Mouse (Mus musculus) heart, adult 18-20 months (tissue): ENCODE results near the gene 0610030E20Rik. TPM values are rescaled to one million over a fixed set of nuclear protein-coding genes. Genes with fewer than 3 reads are reported as not detected.

ENCODE experiments used
- DNase-seq, 2 experiments: peaks; one replicate each; pipeline ENCODE4 v3.0.0; 2021 to 2022; ENCODE audit warnings: mixed read lengths in 1 of 2
- total RNA-seq, 2 experiments: library from RNA; stranded (reverse); gene quantifications; 2 replicates each; pipeline ENCODE4 v1.2.3; 2021

Gene 0610030E20Rik
- total RNA-seq, 2 experiments from 2014 or later: 8.4 to 8.5 TPM

DNA sequence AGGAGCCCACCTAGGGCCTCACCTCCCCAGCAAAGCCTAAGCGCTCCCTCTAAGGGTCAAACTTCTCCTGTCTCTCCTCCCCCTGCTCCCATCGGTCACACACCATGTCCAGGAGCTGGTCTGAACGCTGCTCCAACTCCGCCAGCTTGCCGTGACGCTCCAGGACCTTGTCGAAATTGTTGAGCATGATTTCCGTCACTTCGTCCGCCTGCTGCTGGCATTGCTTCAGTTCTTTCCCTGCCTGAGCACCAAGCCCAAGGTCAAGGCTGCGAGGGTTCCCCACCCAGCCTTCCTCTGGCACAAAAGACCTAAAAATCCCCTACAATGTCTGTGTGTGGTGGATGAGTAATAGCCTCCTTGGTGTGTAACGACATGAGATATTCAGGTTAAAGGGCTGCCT, 23.0 kb downstream of the 0610030E20Rik start:
- DNase-seq: peak in 1 of 2 experiments; percentile 38

GRCm38 (mm10) chr6:72371147-72371546, 24.0 kb downstream of the 0610030E20Rik start:
- peak; percentile 59 to 66 for DNase-seq

DNA sequence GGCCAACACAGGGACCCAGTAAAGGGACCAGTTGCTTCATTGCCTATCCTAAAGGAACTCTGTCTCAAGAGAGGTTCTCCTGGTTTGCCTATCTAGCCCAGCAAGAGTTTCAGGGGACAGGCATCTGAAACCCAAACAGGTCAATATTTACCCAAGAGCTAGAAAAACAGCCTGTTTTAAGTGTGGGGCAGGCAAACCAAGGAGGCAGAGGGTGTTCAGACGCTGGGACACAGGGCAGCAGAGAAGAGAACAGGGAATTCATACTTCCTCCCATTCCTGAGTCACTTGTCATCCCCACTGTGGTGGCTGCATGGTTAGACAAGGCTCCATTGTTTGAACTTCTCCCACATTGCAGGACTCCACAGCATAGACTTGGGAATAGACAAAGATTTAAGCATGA, 24.5 kb downstream of the 0610030E20Rik start:
- no peak for DNase-seq

GRCm38 (mm10) chr6:72373184-72373583, 26.1 kb downstream of the 0610030E20Rik start:
- DNase-seq: no peak

GRCm38 (mm10) chr6:72374206-72374605, 27.1 kb downstream of the 0610030E20Rik start:
- DNase-seq: no peak

- DNase-seq: no peak
These were observed 27.9 kb downstream of the 0610030E20Rik start for GRCm38 (mm10) chr6:72374820-72375563.

DNA sequence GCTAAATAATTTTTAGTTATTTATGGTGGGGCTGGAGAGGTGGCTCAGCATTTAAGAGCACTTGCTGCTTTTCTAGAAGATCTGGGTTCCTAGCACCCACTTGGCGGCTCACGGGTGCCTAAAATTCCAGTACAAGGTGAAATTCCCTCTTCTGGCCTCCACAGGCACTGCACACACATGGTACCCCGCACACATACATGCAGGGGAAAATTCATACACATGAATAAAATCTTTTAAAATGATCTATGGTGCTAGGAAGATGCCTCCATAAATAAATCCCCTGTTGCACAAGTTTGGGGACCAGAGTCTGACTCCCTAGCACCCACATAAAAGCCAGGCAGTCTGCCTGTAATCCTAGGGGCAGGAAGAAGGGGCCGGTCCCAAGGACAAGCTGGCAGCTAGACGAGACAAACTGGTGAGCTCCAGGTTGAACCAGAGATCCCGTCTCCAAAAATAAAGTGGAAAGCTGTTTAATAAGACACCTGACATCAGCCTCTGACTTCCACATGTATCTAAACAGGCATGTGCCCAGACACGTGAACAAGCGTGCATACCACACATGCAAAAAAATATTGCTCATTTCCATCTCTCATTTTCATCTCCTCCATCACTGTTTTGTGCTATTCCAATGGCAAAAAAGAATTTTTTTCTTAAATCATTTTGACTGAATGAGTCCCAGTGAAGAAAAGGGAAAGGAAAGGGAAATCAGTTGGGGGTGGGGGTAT, 31.6 kb downstream of the 0610030E20Rik start:
- DNase-seq: no peak

GRCm38 (mm10) chr6:72379377-72380130, 32.4 kb downstream of the 0610030E20Rik start:
- DNase-seq: peak; percentile 45 to 50

DNA sequence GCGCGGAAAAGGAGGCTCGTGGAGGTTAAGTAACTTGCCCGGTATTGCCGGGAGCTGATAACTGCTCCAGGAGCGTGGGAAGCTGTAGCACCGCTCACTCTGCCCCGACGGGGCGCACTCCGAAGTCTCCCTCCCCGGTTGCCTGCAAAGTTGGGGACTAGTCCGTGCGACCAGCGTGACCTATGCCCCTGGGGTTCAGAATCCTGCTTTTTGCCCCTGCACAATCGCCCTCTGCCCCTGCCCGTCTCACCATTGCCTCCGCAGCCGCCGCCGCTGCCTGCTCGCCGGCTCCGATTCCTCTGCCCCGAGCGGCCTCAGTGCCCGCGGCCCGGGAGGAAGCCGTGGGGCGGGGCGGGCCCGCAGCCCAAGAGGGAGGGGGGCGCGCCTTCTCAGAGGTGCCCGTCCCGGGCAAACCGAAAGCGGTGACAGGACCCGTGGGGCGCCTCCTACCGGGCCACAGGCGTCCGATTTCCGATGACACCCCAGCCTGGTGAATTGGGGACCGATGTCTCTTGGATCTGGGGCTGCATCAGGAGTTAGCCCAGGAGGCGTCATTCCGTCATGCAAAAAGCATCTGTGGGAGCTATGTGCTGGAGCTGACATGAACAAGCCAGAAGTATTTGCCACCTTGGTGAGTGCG, 33.1 kb downstream of the 0610030E20Rik start, which contains the start of gene Vamp5:
Gene Vamp5 (minus strand): TSS at position 338 of the 640 bp plus-strand sequence.
- DNase-seq: peak; percentile 89 to 92

DNA sequence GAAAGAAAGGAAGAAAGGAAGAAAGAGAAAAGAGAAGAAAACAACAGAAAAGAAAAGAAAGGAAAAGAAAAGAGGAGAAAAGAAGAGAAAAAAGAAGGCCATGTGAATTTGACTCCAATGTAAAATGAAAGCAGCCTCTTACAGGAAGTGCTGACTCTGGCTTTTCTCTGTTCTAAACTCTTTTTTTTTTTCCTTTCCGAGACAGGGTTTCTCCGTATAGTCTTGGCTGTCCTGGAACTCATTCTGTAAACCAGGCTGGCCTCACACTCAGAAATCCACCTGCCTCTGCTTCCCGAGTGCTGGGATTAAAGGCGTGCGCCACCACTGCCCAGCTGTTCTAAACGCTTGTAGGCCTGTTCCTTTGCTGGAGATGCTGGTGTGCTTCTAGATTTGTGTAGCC, 35.4 kb downstream of the 0610030E20Rik start:
- no peak for DNase-seq

DNA sequence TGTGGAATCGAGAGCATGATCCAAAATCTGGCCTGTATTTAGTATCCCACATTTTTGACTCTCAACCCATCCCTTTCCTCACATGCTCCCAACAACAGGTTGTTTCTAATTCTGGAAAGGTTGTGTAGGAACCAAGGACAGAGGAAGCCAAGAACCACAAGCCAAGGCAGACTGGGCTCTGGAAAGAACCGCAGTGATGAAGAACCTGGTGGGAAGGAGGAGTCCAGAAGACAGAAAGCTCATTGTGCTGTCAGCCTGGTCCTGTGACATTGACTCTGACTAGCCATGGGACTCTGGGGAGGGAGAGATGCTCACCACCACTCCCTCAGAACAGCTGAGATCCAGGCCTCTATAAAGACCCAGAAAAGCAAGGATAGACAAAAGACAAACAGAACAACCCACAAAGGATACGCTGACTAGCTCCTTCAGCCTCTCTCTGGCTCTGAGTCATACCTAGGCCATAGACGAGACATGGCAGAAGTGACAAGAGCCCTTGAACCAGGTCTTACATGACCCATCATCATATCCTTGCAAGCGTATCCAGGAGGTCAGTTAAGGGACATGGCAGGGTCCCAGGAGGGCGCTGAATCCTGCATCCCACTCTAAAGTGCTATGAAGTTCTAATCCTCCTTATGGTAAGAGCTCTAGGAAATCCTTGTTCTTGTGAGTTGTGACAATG, 36.2 kb downstream of the 0610030E20Rik start:
- DNase-seq: no peak

DNA sequence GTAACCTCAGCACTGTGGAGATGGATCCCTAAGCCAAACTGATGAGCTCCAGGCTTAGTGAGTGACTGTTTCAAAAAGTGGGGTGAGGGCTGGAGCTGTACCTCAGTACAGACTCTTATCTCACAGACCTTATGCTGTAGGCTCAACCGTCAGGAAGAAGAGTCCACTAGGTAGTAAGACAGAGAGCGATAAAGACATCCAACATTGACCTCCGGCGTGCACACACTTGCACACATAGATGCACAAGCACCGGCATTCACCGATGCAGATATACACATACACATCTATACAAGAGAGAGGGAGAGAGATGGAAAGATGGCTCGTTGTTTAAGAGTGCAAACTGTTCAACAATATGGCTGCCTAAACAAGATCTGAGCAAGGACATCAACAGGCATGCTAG, 36.8 kb downstream of the 0610030E20Rik start:
- DNase-seq: no peak

DNA sequence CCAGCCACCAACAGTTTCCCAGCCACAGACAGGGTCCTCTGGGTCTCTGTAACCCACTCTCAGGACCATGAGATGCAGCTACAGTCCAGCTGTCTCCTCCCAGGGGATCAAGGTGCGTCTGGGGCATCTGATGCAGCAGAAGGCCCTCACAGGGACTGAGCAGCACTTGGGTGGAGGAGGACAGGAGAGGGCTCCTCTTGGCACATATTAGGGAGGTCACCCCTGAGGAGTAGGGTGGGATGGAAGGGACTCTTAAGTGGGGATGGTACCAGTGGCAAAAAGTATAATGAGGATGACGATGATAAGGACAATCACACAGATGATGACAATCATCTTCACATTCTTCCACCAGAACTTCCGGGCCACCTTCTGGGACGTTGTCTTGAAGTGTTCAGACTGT, 38.1 kb downstream of the 0610030E20Rik start:
- no peak for DNase-seq

DNA sequence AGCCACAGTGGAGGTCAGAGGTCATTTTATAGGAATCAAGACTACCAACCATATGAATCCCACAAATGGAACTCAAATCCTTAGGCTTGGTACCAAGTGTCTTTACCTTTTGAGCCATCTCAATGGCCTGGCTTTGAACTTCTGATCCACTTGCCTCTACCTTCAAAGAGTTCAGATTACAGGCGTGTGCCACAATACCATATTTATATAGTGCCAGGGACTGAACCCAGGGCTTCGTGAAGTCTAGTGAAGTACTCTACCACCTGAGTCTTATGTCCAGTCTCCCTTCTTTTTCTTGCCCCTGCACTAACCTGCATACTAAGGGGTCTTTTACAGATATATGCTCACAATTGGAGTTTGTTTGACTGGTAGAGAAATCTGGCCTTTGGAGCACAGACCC, 39.4 kb downstream of the 0610030E20Rik start:
- no peak for DNase-seq

GRCm38 (mm10) chr6:72387816-72388215, 40.7 kb downstream of the 0610030E20Rik start:
- no peak for DNase-seq

- DNase-seq: no peak
These were observed 41.1 kb downstream of the 0610030E20Rik start for GRCm38 (mm10) chr6:72388266-72388665.

DNA sequence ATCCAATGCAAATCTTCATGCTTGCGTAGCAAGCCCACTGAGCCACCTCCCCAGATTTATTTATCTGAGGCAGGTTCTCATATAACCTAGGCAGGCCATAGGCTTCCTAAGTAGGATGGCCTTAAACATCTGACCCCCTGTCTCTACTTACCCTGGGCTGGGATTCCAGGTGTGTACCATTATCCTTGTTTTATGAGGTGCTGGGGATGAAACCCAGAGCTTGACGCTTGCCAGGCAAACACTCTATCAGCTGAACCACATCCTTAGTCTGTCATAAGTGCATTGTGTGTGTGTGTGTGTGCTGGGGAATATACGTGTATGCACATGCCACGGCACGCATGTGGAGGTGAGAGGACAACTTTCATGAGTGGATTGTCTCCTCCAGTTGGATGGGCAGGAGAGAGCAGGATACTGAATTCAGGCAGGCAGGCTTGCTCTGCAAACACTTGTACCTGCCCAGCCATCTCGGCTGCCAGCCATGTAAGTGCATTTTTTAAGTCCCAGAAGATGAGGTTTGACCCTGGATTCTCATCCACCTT, 41.7 kb downstream of the 0610030E20Rik start:
- DNase-seq: no peak

DNA sequence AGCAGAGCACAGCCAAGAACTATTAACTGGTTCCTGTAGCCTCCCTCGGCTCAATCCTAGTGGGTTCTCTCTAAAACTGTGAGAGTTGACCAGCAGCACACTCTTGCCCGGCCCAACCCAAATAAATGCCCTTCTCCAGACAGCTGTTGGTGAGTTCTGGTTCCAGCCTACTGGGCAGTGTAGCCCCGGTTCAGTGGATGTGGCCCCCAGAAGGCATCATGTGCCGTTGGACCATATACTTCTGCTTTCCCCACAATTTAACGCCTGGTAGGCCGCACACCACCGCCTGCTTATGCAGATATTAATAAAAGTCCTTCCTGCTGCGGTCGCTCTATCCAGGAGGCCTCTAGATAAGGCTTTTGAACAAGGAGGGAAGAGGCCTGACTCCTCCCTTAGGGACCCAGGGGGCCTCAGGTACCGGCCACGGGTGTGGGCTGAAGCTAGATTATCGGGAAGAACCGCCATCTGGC, 42.4 kb downstream of the 0610030E20Rik start:
- DNase-seq: no peak

GRCm38 (mm10) chr6:72389941-72390771, 43.0 kb downstream of the 0610030E20Rik start, which contains the start of gene Vamp8:
Gene Vamp8 (minus strand): TSS chr6:72390703.
- peak; percentile 95 for DNase-seq
